Mouse (Mus musculus) gastrocnemius, adult 2 months (tissue): ENCODE measurements around the gene Rfx1. TPM values are rescaled to one million over a fixed set of nuclear protein-coding genes. Genes with fewer than 3 reads are reported as not detected.

Experiments used
- DNase-seq: peaks from one replicate; pipeline ENCODE4 v3.0.0; 2022
- H3K27ac ChIP-seq: fragments of 200-600 bp; 2 replicates; pipeline ENCODE4 v1.8.1; 2022; ENCODE audit warnings: mild to moderate bottlenecking
- H3K4me3 ChIP-seq: fragments of 200-600 bp; 2 replicates; pipeline ENCODE4 v1.8.1; 2022; ENCODE audit warnings: mild to moderate bottlenecking, moderate library complexity
- CTCF ChIP-seq: fragments of 200-600 bp; IDR thresholded peaks from 2 replicates; pipeline ENCODE4 v1.8.1; 2022; ENCODE audit warnings: antibody characterized with exemption, mild to moderate bottlenecking, moderate library complexity
- intact Hi-C: fragments of 180-260 bp; cut with DNase I; formaldehyde crosslinking; loops from one replicate; pipeline ENCODE4 v1.15.1; 2025
- total RNA-seq, 2 experiments: library from RNA; stranded (reverse); gene quantifications; 2 replicates each; pipeline ENCODE4 v1.2.3; 2021

Rfx1 gene
- total RNA-seq, 2 experiments from 2014 or later: 4.4 to 4.7 TPM

- no peak; the same call in 1 of the 2 replicates for TF ChIP-seq CTCF
- no peak for DNase-seq
- intact Hi-C loops: no loop called here
- H3K27ac ChIP-seq: peak overlapping the region; percentile 68
- no peak overlapping the region for H3K4me3 ChIP-seq
Observed at GRCm38 (mm10) chr8:84076412-84076811, 9.8 kb downstream of the Rfx1 start.

- Histone ChIP-seq H3K27ac (peak overlapping the region; percentile 68), H3K4me3 (no peak overlapping the region)
- peak; percentile 54 for DNase-seq
- intact Hi-C loops: no loop called here
- TF ChIP-seq CTCF: no peak
Observed at GRCm38 (mm10) chr8:84076849-84077248, 10.2 kb downstream of the Rfx1 start.

GRCm38 (mm10) chr8:84079206-84079605 is 12.6 kb downstream of the Rfx1 start:
- DNase-seq: peak; percentile 7
- TF ChIP-seq CTCF: no peak
- intact Hi-C loops: no loop called here
- Histone ChIP-seq H3K27ac (no peak overlapping the region), H3K4me3 (no peak overlapping the region)

GRCm38 (mm10) chr8:84083829-84084241 is 17.2 kb downstream of the Rfx1 start:
- DNase-seq: peak; percentile 86
- Histone ChIP-seq H3K4me3 (no peak overlapping the region), H3K27ac (peak overlapping the region; percentile 55)
- TF ChIP-seq CTCF: peak; percentile 37
- intact Hi-C loops: no loop called here

GRCm38 (mm10) chr8:84084341-84085115 is 17.9 kb downstream of the Rfx1 start:
- TF ChIP-seq CTCF: no peak
- Histone ChIP-seq H3K27ac (peak overlapping the region; percentile 55), H3K4me3 (no peak overlapping the region)
- intact Hi-C loops: no loop called here
- no peak for DNase-seq

- Histone ChIP-seq H3K27ac (no peak overlapping the region), H3K4me3 (no peak overlapping the region)
- no peak for DNase-seq
- intact Hi-C loops: no loop called here
- no peak for TF ChIP-seq CTCF
Observed at GRCm38 (mm10) chr8:84087156-84087555, 20.5 kb downstream of the Rfx1 start.

GRCm38 (mm10) chr8:84087821-84088220 is 21.2 kb downstream of the Rfx1 start:
- Histone ChIP-seq H3K4me3 (no peak overlapping the region), H3K27ac (no peak overlapping the region)
- intact Hi-C loops: no loop called here
- no peak for TF ChIP-seq CTCF
- DNase-seq: no peak

GRCm38 (mm10) chr8:84089277-84089676 is 22.6 kb downstream of the Rfx1 start:
- intact Hi-C loops: no loop called here
- TF ChIP-seq CTCF: no peak
- DNase-seq: no peak
- Histone ChIP-seq H3K4me3 (no peak overlapping the region), H3K27ac (no peak overlapping the region)

GRCm38 (mm10) chr8:84090585-84090984 is 24.0 kb downstream of the Rfx1 start:
- H3K27ac ChIP-seq: no peak overlapping the region
- no peak overlapping the region for H3K4me3 ChIP-seq
- DNase-seq: no peak
- intact Hi-C loops: no loop called here
- TF ChIP-seq CTCF: no peak

GRCm38 (mm10) chr8:84096061-84096460 is 29.4 kb downstream of the Rfx1 start:
- intact Hi-C loops: no loop called here
- H3K4me3 ChIP-seq: no peak overlapping the region
- no peak overlapping the region for H3K27ac ChIP-seq
- no peak for TF ChIP-seq CTCF
- no peak for DNase-seq

- no peak for DNase-seq
- intact Hi-C loops: no loop called here
- H3K4me3 ChIP-seq: no peak overlapping the region
- no peak for TF ChIP-seq CTCF
- H3K27ac ChIP-seq: no peak overlapping the region
Observed at GRCm38 (mm10) chr8:84098376-84098775, 31.7 kb downstream of the Rfx1 start.

GRCm38 (mm10) chr8:84101476-84102270 is 35.0 kb downstream of the Rfx1 start:
- DNase-seq: no peak
- Histone ChIP-seq H3K27ac (no peak overlapping the region), H3K4me3 (no peak overlapping the region)
- TF ChIP-seq CTCF: no peak
- intact Hi-C loops: loop anchor here (5.0 kb wide), 1 partner anchor 34 kb away; the partner anchor contains the start of genes Gm10643 and Rfx1

GRCm38 (mm10) chr8:84103601-84104000 is 37.0 kb downstream of the Rfx1 start:
- Histone ChIP-seq H3K27ac (peak overlapping the region; percentile 94; the same call in 1 of the 2 replicates), H3K4me3 (peak overlapping the region; percentile 82)
- no peak for DNase-seq
- no peak for TF ChIP-seq CTCF
- intact Hi-C loops: loop anchor here (5.0 kb wide), 1 partner anchor 36 kb away; the partner anchor contains the start of genes Gm10643 and Rfx1
